Mouse (Mus musculus) hindbrain, postnatal 0 days (tissue): ENCODE data around the gene 9430097D07Rik. TPM values are rescaled to one million over a fixed set of nuclear protein-coding genes. Genes with fewer than 3 reads are reported as not detected.

Source experiments
- ATAC-seq: fragments of 200-750 bp; cut with Nextera tagmentation; 2 replicates; pipeline ENCODE4 v1.8.0; 2017; ENCODE audit warnings: mild to moderate bottlenecking, moderate TSS enrichment, moderate library complexity
- DNase-seq: peaks from one replicate; pipeline ENCODE4 v3.0.0-alpha.2; 2015; ENCODE audit warnings: low spot score
- H3K27ac ChIP-seq: fragments of 300-500 bp; sonication (generic); 2 replicates; pipeline ENCODE4 v1.5.1; 2014; ENCODE audit warnings: mild to moderate bottlenecking
- H3K27me3 ChIP-seq: fragments of 300-500 bp; sonication (generic); 2 replicates; pipeline ENCODE4 v1.6.1; 2014; ENCODE audit warnings: low read length, mixed read lengths; ENCODE audit not compliant: insufficient read depth
- H3K36me3 ChIP-seq: fragments of 300-500 bp; sonication (generic); 2 replicates; pipeline ENCODE4 v1.6.1; 2014; ENCODE audit warnings: low read length, mixed read lengths; ENCODE audit not compliant: insufficient read depth
- H3K4me1 ChIP-seq: fragments of 300-500 bp; sonication (generic); 2 replicates; pipeline ENCODE4 v1.6.1; 2014; ENCODE audit warnings: antibody characterized with exemption, low read length, mixed read lengths; ENCODE audit not compliant: insufficient read depth
- H3K4me2 ChIP-seq: fragments of 300-500 bp; sonication (generic); 2 replicates; pipeline ENCODE4 v1.6.1; 2014; ENCODE audit warnings: low read depth, mild to moderate bottlenecking, low read length, moderate library complexity, mixed read lengths
- H3K4me3 ChIP-seq: fragments of 300-500 bp; sonication (generic); 2 replicates; pipeline ENCODE4 v1.5.1; 2014; ENCODE audit warnings: low read length
- H3K9ac ChIP-seq: fragments of 300-500 bp; sonication (generic); replicated peaks from 2 replicates; pipeline ENCODE4 v1.6.1; 2014; ENCODE audit warnings: mild to moderate bottlenecking, low read length, moderate library complexity, mixed read lengths
- H3K9me3 ChIP-seq: fragments of 300-500 bp; sonication (generic); 2 replicates; pipeline ENCODE4 v1.6.1; 2016; ENCODE audit warnings: low read length, mixed read lengths
- CTCF ChIP-seq: IDR thresholded peaks from 2 replicates; pipeline ENCODE4 v1.5.1; 2016; ENCODE audit warnings: antibody characterized with exemption, control low read depth, low read depth
- WGBS: fragments of 180-500 bp; shearing (Covaris S2); extraction: QIAGEN DNeasy Blood & Tissue Kit; methylation state at CpG from one replicate; pipeline ENCODE4 v1.1.7; 2014; 5-methylcytosine and 5-hydroxymethylcytosine counted together
- polyA plus RNA-seq: library from polyadenylated mRNA; unstranded; fragments of >200 nt; fragmentation: Nextera tagmentation; extraction: Ambion mirVana; gene quantifications from 2 replicates; pipeline ENCODE4 v1.2.1, GENCODE M21; 2015
- total RNA-seq: library from RNA; depleted of rRNA; stranded (reverse); fragments of >200 nt; gene quantifications from 2 replicates; pipeline ENCODE4 v1.2.3, GENCODE M21; 2014

The 9430097D07Rik gene
- total and polyA plus RNA-seq, 2 experiments from 2014 or later: 0.21 to 0.76 TPM

GRCm38 (mm10) chr2:32549764-32550163 lies 25.7 kb downstream of the 9430097D07Rik start:
- H3K27me3 ChIP-seq: no peaks in the 10 kb centered on the region
- 55% methylated on average over 6 of the region's 6 CpGs for WGBS
- H3K4me2 ChIP-seq: no peak overlapping the region
- no peak overlapping the region for H3K9ac ChIP-seq
- no peaks in the 10 kb centered on the region for H3K36me3 ChIP-seq
- DNase-seq (peak; percentile 17), ATAC-seq (0 out of 2 replicates have a peak, but pooled peaks have one; percentile 38)
- TF ChIP-seq CTCF: no peak
- H3K9me3 ChIP-seq: no peaks in the 10 kb centered on the region
- H3K27ac ChIP-seq: 0 out of 2 replicates have a peak overlapping the region, but pooled peaks have one; percentile 8
- peaks cover 8% of the 10 kb centered on the region; the same call in 1 of the 2 replicates for H3K4me1 ChIP-seq
- H3K4me3 ChIP-seq: no peak overlapping the region

- TF ChIP-seq CTCF: no peak
- H3K4me1 ChIP-seq: peaks cover 8% of the 10 kb centered on the region; the same call in 1 of the 2 replicates
- H3K27ac ChIP-seq: no peak overlapping the region
- H3K9me3 ChIP-seq: no peaks in the 10 kb centered on the region
- H3K9ac ChIP-seq: no peak overlapping the region
- WGBS: 90% methylated on average over 9 of the region's 9 CpGs
- H3K4me2 ChIP-seq: no peak overlapping the region
- H3K4me3 ChIP-seq: no peak overlapping the region
- H3K36me3 ChIP-seq: no peaks in the 10 kb centered on the region
- ATAC-seq (no peak), DNase-seq (no peak)
- no peaks in the 10 kb centered on the region for H3K27me3 ChIP-seq
Measured at GRCm38 (mm10) chr2:32549171-32549570, 26.3 kb downstream of the 9430097D07Rik start.

- no peaks in the 10 kb centered on the region for H3K36me3 ChIP-seq
- DNase-seq (no peak), ATAC-seq (no peak)
- no peak overlapping the region for H3K9ac ChIP-seq
- H3K27ac ChIP-seq: no peak overlapping the region
- no peak for TF ChIP-seq CTCF
- H3K4me2 ChIP-seq: no peak overlapping the region
- no peaks in the 10 kb centered on the region for H3K9me3 ChIP-seq
- WGBS: 90% methylated on average over 7 of the region's 7 CpGs
- peaks cover 8% of the 10 kb centered on the region; the same call in 1 of the 2 replicates for H3K4me1 ChIP-seq
- H3K4me3 ChIP-seq: no peak overlapping the region
- no peaks in the 10 kb centered on the region for H3K27me3 ChIP-seq
Measured at GRCm38 (mm10) chr2:32547964-32548739, 27.3 kb downstream of the 9430097D07Rik start.

GRCm38 (mm10) chr2:32547380-32547779 lies 28.1 kb downstream of the 9430097D07Rik start:
- Histone ChIP-seq H3K4me3 (no peak overlapping the region), H3K27ac (no peak overlapping the region), H3K4me2 (no peak overlapping the region), H3K9me3 (no peaks in the 10 kb centered on the region), H3K27me3 (no peaks in the 10 kb centered on the region), H3K36me3 (no peaks in the 10 kb centered on the region), H3K9ac (no peak overlapping the region), H3K4me1 (peaks cover 16% of the 10 kb centered on the region; the same call in 1 of the 2 replicates)
- no peak for TF ChIP-seq CTCF
- 94% methylated on average over 5 of the region's 5 CpGs for WGBS
- no peak for ATAC-seq
- no peak for DNase-seq

- no peaks in the 10 kb centered on the region for H3K27me3 ChIP-seq
- H3K4me2 ChIP-seq: no peak overlapping the region
Measured at GRCm38 (mm10) chr2:32546951-32547350, 28.5 kb downstream of the 9430097D07Rik start.

GRCm38 (mm10) chr2:32543031-32543449 lies 32.4 kb downstream of the 9430097D07Rik start:
- Histone ChIP-seq H3K9ac (no peak overlapping the region), H3K27ac (peak overlapping the region; percentile 3; the same call in 1 of the 2 replicates), H3K9me3 (no peaks in the 10 kb centered on the region), H3K4me1 (peaks cover 26% of the 10 kb centered on the region), H3K36me3 (no peaks in the 10 kb centered on the region), H3K4me3 (no peak overlapping the region), H3K27me3 (no peaks in the 10 kb centered on the region), H3K4me2 (no peak overlapping the region)
- ATAC-seq (peak; percentile 44; the same call in 1 of the 2 replicates), DNase-seq (peak; percentile 74)
- 56% methylated on average over 3 of the region's 3 CpGs for WGBS
- TF ChIP-seq CTCF: no peak

More at GRCm38 (mm10) chr2:32546951-32547350, 28.5 kb downstream of the 9430097D07Rik start:
- WGBS: 63% methylated on average over 1 of the region's 1 CpGs
- Histone ChIP-seq H3K9ac (no peak overlapping the region), H3K27ac (no peak overlapping the region), H3K4me1 (peaks cover 17% of the 10 kb centered on the region; the same call in 1 of the 2 replicates), H3K9me3 (no peaks in the 10 kb centered on the region), H3K4me3 (no peak overlapping the region), H3K36me3 (no peaks in the 10 kb centered on the region)
- ATAC-seq (no peak), DNase-seq (no peak)
- TF ChIP-seq CTCF: no peak

- TF ChIP-seq CTCF: no peak
- H3K36me3 ChIP-seq: no peaks in the 10 kb centered on the region
- H3K4me2 ChIP-seq: no peak overlapping the region
- H3K9me3 ChIP-seq: no peaks in the 10 kb centered on the region
- DNase-seq (no peak), ATAC-seq (no peak)
- no peak overlapping the region for H3K9ac ChIP-seq
- peaks cover 35% of the 10 kb centered on the region for H3K4me1 ChIP-seq
- 97% methylated on average over 4 of the region's 4 CpGs for WGBS
- H3K4me3 ChIP-seq: no peak overlapping the region
- H3K27ac ChIP-seq: no peak overlapping the region
- no peaks in the 10 kb centered on the region for H3K27me3 ChIP-seq
Measured at GRCm38 (mm10) chr2:32541986-32542573, 33.4 kb downstream of the 9430097D07Rik start.
